Mouse (Mus musculus) bone marrow macrophage, adult 2 months (primary cell): ENCODE data around the gene Zswim1. TPM values are rescaled to one million over a fixed set of nuclear protein-coding genes. Genes with fewer than 3 reads are reported as not detected.
A peak's percentile ranks its signal among the peaks of the same experiment; 100 is the strongest.
"Not testable (repeated sequence)": the region's sequence is repeated elsewhere in the genome, so short reads cannot be mapped to it uniquely, and the experiment has no call there.

Experiments
- H3K27ac ChIP-seq: 2 replicates; pipeline ENCODE4 v1.5.1; 2012; ENCODE audit warnings: low read depth, low read length; ENCODE audit not compliant: insufficient read depth
- H3K4me1 ChIP-seq: 2 replicates; pipeline ENCODE4 v1.6.1; 2012; ENCODE audit warnings: low read length; ENCODE audit not compliant: control insufficient read depth, insufficient read depth
- H3K4me3 ChIP-seq: 2 replicates; pipeline ENCODE4 v1.5.1; 2012; ENCODE audit warnings: mild to moderate bottlenecking, low read length, moderate library complexity; ENCODE audit not compliant: insufficient read depth
- CTCF ChIP-seq: IDR thresholded peaks from 2 replicates; pipeline ENCODE4 v1.5.1; 2012; ENCODE audit warnings: low read depth, mild to moderate bottlenecking, low read length, moderate library complexity
- POLR2A ChIP-seq: IDR thresholded peaks from 2 replicates; pipeline ENCODE4 v1.6.1; 2012; ENCODE audit warnings: mild to moderate bottlenecking, low read depth, low read length, borderline replicate concordance
- polyA plus RNA-seq: library from polyadenylated mRNA; stranded (reverse); fragments of >200 nt; gene quantifications from 2 replicates; pipeline ENCODE4 v1.2.4, GENCODE M21; 2012; ENCODE audit not compliant: missing spikeins, insufficient read depth, insufficient read length

The Zswim1 gene
- polyA plus RNA-seq, 1 experiment: 5.7 TPM

- TF ChIP-seq POLR2A (no peak), CTCF (no peak)
- no peak overlapping the region for H3K27ac ChIP-seq
These were observed 30.6 kb upstream of the Zswim1 start for GRCm38 (mm10) chr2:164791841-164792261.

GRCm38 (mm10) chr2:164792400-164793190 lies 29.9 kb upstream of the Zswim1 start:
- Histone ChIP-seq H3K27ac (no peak overlapping the region), H3K4me3 (no peak overlapping the region), H3K4me1 (peaks cover 6% of the 10 kb centered on the region)
- no peak for TF ChIP-seq POLR2A
- no peak for TF ChIP-seq CTCF

More at GRCm38 (mm10) chr2:164791841-164792261, 30.6 kb upstream of the Zswim1 start:
- Histone ChIP-seq H3K4me3 (no peak overlapping the region), H3K4me1 (peaks cover 9% of the 10 kb centered on the region)

GRCm38 (mm10) chr2:164793236-164793635 lies 29.2 kb upstream of the Zswim1 start:
- Histone ChIP-seq H3K27ac (no peak overlapping the region), H3K4me3 (no peak overlapping the region), H3K4me1 (peaks cover 6% of the 10 kb centered on the region)
- no peak for TF ChIP-seq POLR2A
- TF ChIP-seq CTCF: peak; percentile 28; the same call in 1 of the 2 replicates

GRCm38 (mm10) chr2:164793772-164794171 lies 28.7 kb upstream of the Zswim1 start:
- Histone ChIP-seq H3K4me3 (no peak overlapping the region), H3K27ac (no peak overlapping the region), H3K4me1 (peaks cover 6% of the 10 kb centered on the region)
- TF ChIP-seq CTCF (no peak), POLR2A (no peak)

GRCm38 (mm10) chr2:164794293-164794692 lies 28.2 kb upstream of the Zswim1 start:
- Histone ChIP-seq H3K4me1 (peaks cover 6% of the 10 kb centered on the region), H3K27ac (no peak overlapping the region), H3K4me3 (no peak overlapping the region)
- no peak for TF ChIP-seq POLR2A
- TF ChIP-seq CTCF: peak; percentile 82

GRCm38 (mm10) chr2:164795868-164796267 lies 26.6 kb upstream of the Zswim1 start:
- Histone ChIP-seq H3K4me3 (no peak overlapping the region), H3K4me1 (0 out of 2 replicates have a peak, but pooled peaks cover under 1% of the 10 kb centered on the region), H3K27ac (no peak overlapping the region)
- TF ChIP-seq POLR2A: no peak
- no peak for TF ChIP-seq CTCF

- H3K4me1 ChIP-seq, H3K4me3 ChIP-seq, H3K27ac ChIP-seq: not testable (repeated sequence)
These were observed 23.9 kb upstream of the Zswim1 start for GRCm38 (mm10) chr2:164798554-164798953.

- Histone ChIP-seq H3K27ac (no peak overlapping the region), H3K4me1 (peaks cover 9% of the 10 kb centered on the region), H3K4me3 (no peak overlapping the region)
- TF ChIP-seq CTCF (no peak), POLR2A (no peak)
These were observed 22.1 kb upstream of the Zswim1 start for GRCm38 (mm10) chr2:164800252-164801004.

- H3K27ac ChIP-seq: peak overlapping the region; percentile 41
- no peak for TF ChIP-seq POLR2A
- no peak for TF ChIP-seq CTCF
- H3K4me3 ChIP-seq: peak overlapping the region; percentile 92
- peaks cover 16% of the 10 kb centered on the region for H3K4me1 ChIP-seq
These were observed 19.1 kb upstream of the Zswim1 start for GRCm38 (mm10) chr2:164803201-164803920.

GRCm38 (mm10) chr2:164803921-164804313 lies 18.6 kb upstream of the Zswim1 start:
- Histone ChIP-seq H3K27ac (no peak overlapping the region), H3K4me3 (peak overlapping the region; percentile 92), H3K4me1 (peaks cover 16% of the 10 kb centered on the region)
- TF ChIP-seq CTCF (no peak), POLR2A (no peak)
